Mouse (Mus musculus) common myeloid progenitor, adult 5-6 weeks (primary cell): ENCODE measurements around the gene Fam24a. TPM values are rescaled to one million over a fixed set of nuclear protein-coding genes. Genes with fewer than 3 reads are reported as not detected.
A peak's percentile ranks its signal among the peaks of the same experiment; 100 is the strongest.

Source experiments
- ATAC-seq: replicated peaks from 2 replicates; pipeline ENCODE4 v1.8.0; 2016; ENCODE audit warnings: low read depth, mild to moderate bottlenecking, moderate TSS enrichment, inconsistent platforms; ENCODE audit not compliant: poor library complexity, severe bottlenecking
- total RNA-seq: library from RNA; stranded (forward); fragments of 200-1000, 187-1606 nt; gene quantifications from 2 replicates; pipeline ENCODE4 v1.2.3, GENCODE M21; 2017

The Fam24a gene
- total RNA-seq, 1 experiment from 2014 or later = not detected

DNA sequence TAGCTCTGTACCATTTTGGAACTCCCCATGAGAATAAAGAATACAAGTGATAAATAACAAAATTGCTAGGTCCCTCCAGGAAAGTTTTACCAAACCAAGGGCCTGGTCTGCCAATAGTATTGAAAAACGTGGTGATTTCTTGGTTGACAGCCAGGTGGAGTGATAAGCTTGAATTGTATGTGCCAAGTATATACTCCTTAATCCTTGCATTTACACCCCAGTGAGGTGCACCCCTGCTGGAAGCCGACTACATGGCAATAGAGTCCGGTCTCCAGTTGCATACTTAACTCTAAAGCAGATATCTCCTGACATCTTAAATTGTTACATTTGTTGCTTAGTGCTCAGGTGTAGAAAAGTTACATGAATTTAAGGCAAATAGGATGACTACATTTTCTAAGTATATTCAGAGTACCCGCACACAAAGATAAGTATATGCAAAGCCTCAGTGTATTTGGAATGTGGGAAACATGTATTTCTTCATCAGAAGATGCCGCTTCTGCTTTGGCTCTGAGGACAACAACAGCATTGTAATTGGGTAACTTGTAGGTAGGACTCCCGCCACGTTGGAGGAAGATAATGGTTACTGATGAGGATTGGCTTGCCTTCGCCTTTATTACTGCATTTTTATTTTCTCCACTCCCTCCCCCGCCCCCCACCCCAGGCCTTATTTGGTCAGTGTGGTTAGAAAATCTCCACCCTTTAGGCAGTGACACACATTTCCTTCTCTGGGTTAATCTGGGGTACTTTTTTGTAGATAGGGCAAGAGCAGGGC, 38.4 kb downstream of the Fam24a start:
- ATAC-seq = peak; percentile 36

Other genes with a start within 250 kb of the Fam24a start
- not detected in 2 replicates for gene 4933402N03Rik, start 187.6 kb upstream of the Fam24a start, total RNA-seq
- not detected in 2 replicates for gene 5430419D17Rik, start 159.5 kb upstream of the Fam24a start, total RNA-seq
- gene Cuzd1, start 11.6 kb upstream of the Fam24a start, total RNA-seq = not detected in 2 replicates
- not detected in 2 replicates for gene Fam24b, start 4.3 kb upstream of the Fam24a start, total RNA-seq
- gene 2310057M21Rik, start 28.9 kb downstream of the Fam24a start, total RNA-seq = 7.0 and 11.1 TPM in 2 replicates
- gene Pstk, start 37.3 kb downstream of the Fam24a start, total RNA-seq = 18.9 TPM in 2 replicates
- 23.5 and 28.7 TPM in 2 replicates for gene Ikzf5, start 76.7 kb downstream of the Fam24a start, total RNA-seq
- 36.0 and 44.2 TPM in 2 replicates for gene Acadsb, start 76.7 kb downstream of the Fam24a start, total RNA-seq
- not detected in 2 replicates for gene Hmx3, start 209.0 kb downstream of the Fam24a start, total RNA-seq
- not detected in 2 replicates for gene Hmx2, start 214.9 kb downstream of the Fam24a start, total RNA-seq
- 79.4 and 86.7 TPM in 2 replicates for gene Bub3, start 226.4 kb downstream of the Fam24a start, total RNA-seq